Comparison of ENCODE assay signal across 10 mouse cellular contexts in genomic region chr11:88197153-88197576, GRCm38 (mm10). TPM values are rescaled to one million over a fixed set of nuclear protein-coding genes. Genes with fewer than 3 reads are reported as not detected.
A peak's percentile ranks its signal among the peaks of the same experiment; 100 is the strongest.
DNase-seq lines count a peak whose midpoint lies in the region; ATAC-seq and TF ChIP-seq lines count a peak whose summit lies in the region.
"Had no signal": no experiment of that assay in that cellular context is flagged by ENCODE, and none has a peak within 500 bp of the region (broad histone marks: within the 10 kb centered on the region; RNA-seq: fewer than 3 reads in every experiment).

No protein-coding gene starts in this region.

- DNase-seq in kidney, adult 9 months: peak; percentile 79
- no peak for DNase-seq in kidney, adult 11 months
- peak; percentile 71 to 80 for DNase-seq in kidney, postnatal 25 days
- peak; percentile 56 to 69 for DNase-seq in urinary bladder, postnatal 4 days (ENCODE audit: low spot score in 2 of 2)

- H3K9ac ChIP-seq in forebrain, embryonic 13.5 days: 0 out of 2 replicates have a peak overlapping the region, but pooled peaks have one; percentile 26
- H3K9ac ChIP-seq: embryonic facial prominence, embryonic 12.5 days; limb, embryonic 13.5 days had no signal

- TF ChIP-seq POLR2A in bone marrow, adult 2 months (IDR thresholded peaks at IDR 0.05; ENCODE audit: borderline replicate concordance, control insufficient read depth, low read depth, low read length): no peak

- TF ChIP-seq CTCF in bone marrow, adult 2 months (IDR thresholded peaks at IDR 0.05; ENCODE audit: control insufficient read depth, insufficient read depth, low read length): 0 out of 2 replicates have a peak, but pooled peaks have one; percentile 29

- no peak overlapping the region for H3K4me2 ChIP-seq in forebrain, embryonic 13.5 days
- H3K4me2 ChIP-seq: embryonic facial prominence, embryonic 12.5 days; limb, embryonic 13.5 days had no signal

- no peaks in the 10 kb centered on the region for H3K9me3 ChIP-seq in forebrain, embryonic 13.5 days (replicated peaks)
- H3K9me3 ChIP-seq: embryonic facial prominence, embryonic 12.5 days; limb, embryonic 13.5 days had no signal

- H3K36me3 ChIP-seq in forebrain, embryonic 13.5 days (ENCODE audit: poor library complexity, severe bottlenecking): no peaks in the 10 kb centered on the region
- H3K36me3 ChIP-seq: embryonic facial prominence, embryonic 12.5 days; limb, embryonic 13.5 days had no signal

- no peak overlapping the region for H3K27ac ChIP-seq in bone marrow, adult 2 months (ENCODE audit: control insufficient read depth, insufficient read depth, low read depth, low read length, poor library complexity)
- H3K27ac ChIP-seq in forebrain, embryonic 13.5 days: no peak overlapping the region
- H3K27ac ChIP-seq: embryonic facial prominence, embryonic 12.5 days; limb, embryonic 13.5 days had no signal

- H3K4me1 ChIP-seq in bone marrow, adult 2 months (ENCODE audit: control insufficient read depth, insufficient read depth, low read length): no peaks in the 10 kb centered on the region
- H3K4me1 ChIP-seq in forebrain, embryonic 13.5 days: peaks cover 33% of the 10 kb centered on the region

- peaks cover 27% of the 10 kb centered on the region for H3K27me3 ChIP-seq in forebrain, embryonic 13.5 days

- H3K4me3 ChIP-seq in bone marrow, adult 2 months (replicated peaks; ENCODE audit: control insufficient read depth, low read depth, low read length): no peak overlapping the region
- no peak overlapping the region for H3K4me3 ChIP-seq in forebrain, embryonic 13.5 days
- H3K4me3 ChIP-seq: embryonic facial prominence, embryonic 12.5 days; limb, embryonic 13.5 days had no signal

- ATAC-seq in CD4-positive, CD25-positive, alpha-beta regulatory T cell, adult 4 months: peak; percentile 16
- ATAC-seq in forebrain, embryonic 13.5 days: peak; percentile 60; the same call in 1 of the 2 replicates
- ATAC-seq in megakaryocyte progenitor cell, adult 5-6 weeks (replicated peaks; ENCODE audit: poor library complexity): peak; percentile 59

- 2% methylated on average over 2 of the region's 2 CpGs for WGBS in bone marrow, adult 2 months
- WGBS in forebrain, embryonic 13.5 days: 3% methylated on average over 2 of the region's 2 CpGs

RNA-seq across cellular contexts. Expression of gene Mrps23, which starts 7.0 kb away (rescaled TPM):
- 100 to 1,000 TPM in 1 of 2 experiments, 10 to 100 TPM in 1; 79.7 to 103 TPM for polyA plus RNA-seq in CD4-positive, CD25-positive, alpha-beta regulatory T cell, adult 4 months (2017; shearing (Covaris generic))
- polyA plus RNA-seq in bone marrow, adult 2 months (2011; ENCODE audit: insufficient read depth, insufficient read length, low replicate concordance, missing spikeins): 16.2 and 38.2 TPM in 2 replicates
- polyA plus RNA-seq in forebrain, embryonic 13.5 days (2015; fragmentation: Nextera tagmentation; extraction: Ambion mirVana): 70.4 and 70.9 TPM in 2 replicates
- 64.5 and 73.5 TPM in 2 replicates for total RNA-seq in megakaryocyte progenitor cell, adult 5-6 weeks (2015)
- 49.0 and 90.6 TPM in 2 replicates for total RNA-seq in megakaryocyte progenitor cell, adult 5-6 weeks (2017)
